In genomic region chr9:118589249-118589648, GRCm38 (mm10) we compare ENCODE assay signal across 10 mouse cellular contexts. TPM values are rescaled to one million over a fixed set of nuclear protein-coding genes. Genes with fewer than 3 reads are reported as not detected.
DNase-seq lines count a peak whose midpoint lies in the region; ATAC-seq and TF ChIP-seq lines count a peak whose summit lies in the region.
"Had no signal": no experiment of that assay in that cellular context is flagged by ENCODE, and none has a peak within 500 bp of the region (broad histone marks: within the 10 kb centered on the region; RNA-seq: fewer than 3 reads in every experiment).

No protein-coding gene starts in this region.

- peak; percentile 82 for TF ChIP-seq CTCF in lung, embryonic 14.5 days (IDR thresholded peaks at IDR 0.05; ENCODE audit: low read depth)

- H3K4me3 ChIP-seq in heart, embryonic 10.5 days = no peak overlapping the region
- no peak overlapping the region for H3K4me3 ChIP-seq in heart, embryonic 11.5 days (ENCODE audit: low read depth, low read length)
- H3K4me3 ChIP-seq in lung, embryonic 14.5 days (ENCODE audit: low read depth, low read length) = no peak overlapping the region
- H3K4me3 ChIP-seq in kidney, embryonic 16.5 days (ENCODE audit: low read length) = no peak overlapping the region
- H3K4me3 ChIP-seq: limb, embryonic 12.5 days; myocyte had no signal

- peaks cover 58% of the 10 kb centered on the region for H3K4me1 ChIP-seq in heart, embryonic 10.5 days
- H3K4me1 ChIP-seq in heart, embryonic 11.5 days (ENCODE audit: control insufficient read depth, insufficient read depth, low read length) = peaks cover 38% of the 10 kb centered on the region
- H3K4me1 ChIP-seq in lung, embryonic 14.5 days (ENCODE audit: insufficient read depth) = 0 out of 2 replicates have a peak, but pooled peaks cover 6% of the 10 kb centered on the region
- H3K4me1 ChIP-seq in kidney, embryonic 16.5 days (ENCODE audit: insufficient read depth, low read length) = peaks cover 31% of the 10 kb centered on the region

- peak; percentile 58 for DNase-seq in heart, embryonic 10.5 days (ENCODE audit: low spot score)
- DNase-seq in lung, embryonic 14.5 days = peak; percentile 67
- DNase-seq in lung, postnatal 14 days = no peak
- peak; percentile 46 for DNase-seq in ZHBTc4 (ENCODE audit: low read depth, low spot score)
- peak; percentile 48 for DNase-seq in retina, embryonic 14.5 days (ENCODE audit: low spot score)
- no peak for DNase-seq in gastrocnemius, postnatal 4 days (ENCODE audit: low spot score in 2 of 2)

- H3K36me3 ChIP-seq in heart, embryonic 10.5 days = no peaks in the 10 kb centered on the region
- no peaks in the 10 kb centered on the region for H3K36me3 ChIP-seq in heart, embryonic 11.5 days (ENCODE audit: control insufficient read depth, insufficient read depth, low read length)
- H3K36me3 ChIP-seq in lung, embryonic 14.5 days (ENCODE audit: insufficient read depth) = no peaks in the 10 kb centered on the region
- H3K36me3 ChIP-seq in kidney, embryonic 16.5 days (ENCODE audit: insufficient read depth, low read length) = no peaks in the 10 kb centered on the region
- H3K36me3 ChIP-seq: limb, embryonic 12.5 days had no signal

- peak overlapping the region; percentile 78 for H3K27ac ChIP-seq in heart, embryonic 10.5 days
- H3K27ac ChIP-seq in heart, embryonic 11.5 days (ENCODE audit: low read depth, low read length) = no peak overlapping the region
- H3K27ac ChIP-seq in lung, embryonic 14.5 days (ENCODE audit: low read depth) = no peak overlapping the region
- H3K27ac ChIP-seq in kidney, embryonic 16.5 days (ENCODE audit: low read length) = no peak overlapping the region

- 24% methylated on average over 3 of the region's 3 CpGs for WGBS in heart, embryonic 10.5 days
- 31% methylated on average over 3 of the region's 3 CpGs for WGBS in heart, embryonic 11.5 days (ENCODE audit: insufficient replicate concordance)
- 30% methylated on average over 3 of the region's 3 CpGs for WGBS in lung, embryonic 14.5 days
- WGBS in kidney, embryonic 16.5 days = 20% methylated on average over 3 of the region's 3 CpGs

- no peak overlapping the region for H3K9ac ChIP-seq in heart, embryonic 11.5 days (ENCODE audit: low read depth, low read length)
- no peak overlapping the region for H3K9ac ChIP-seq in lung, embryonic 14.5 days
- H3K9ac ChIP-seq in kidney, embryonic 16.5 days (replicated peaks; ENCODE audit: low read length) = no peak overlapping the region
- H3K9ac ChIP-seq: limb, embryonic 12.5 days had no signal

- H3K27me3 ChIP-seq in heart, embryonic 10.5 days (ENCODE audit: insufficient read depth, poor library complexity, severe bottlenecking) = no peaks in the 10 kb centered on the region
- no peaks in the 10 kb centered on the region; the same call in 1 of the 2 replicates for H3K27me3 ChIP-seq in heart, embryonic 11.5 days (ENCODE audit: control insufficient read depth, insufficient read depth, low read length)
- no peaks in the 10 kb centered on the region for H3K27me3 ChIP-seq in lung, embryonic 14.5 days (ENCODE audit: insufficient read depth, low read length)
- no peaks in the 10 kb centered on the region for H3K27me3 ChIP-seq in kidney, embryonic 16.5 days (ENCODE audit: insufficient read depth, low read length)
- H3K27me3 ChIP-seq: limb, embryonic 12.5 days had no signal

- ATAC-seq in heart, embryonic 11.5 days (replicated peaks; ENCODE audit: insufficient number of reproducible peaks, low FRiP score, low TSS enrichment) = no peak
- peak; percentile 8; the same call in 1 of the 2 replicates for ATAC-seq in lung, embryonic 14.5 days (ENCODE audit: insufficient read depth)
- ATAC-seq in kidney, embryonic 16.5 days (ENCODE audit: low FRiP score, low TSS enrichment) = no peak

- no peaks in the 10 kb centered on the region for H3K9me3 ChIP-seq in heart, embryonic 10.5 days
- no peaks in the 10 kb centered on the region for H3K9me3 ChIP-seq in heart, embryonic 11.5 days (replicated peaks; ENCODE audit: control insufficient read depth, low read length)
- no peaks in the 10 kb centered on the region for H3K9me3 ChIP-seq in lung, embryonic 14.5 days (ENCODE audit: low read depth, low read length)
- H3K9me3 ChIP-seq in kidney, embryonic 16.5 days (ENCODE audit: low read length) = no peaks in the 10 kb centered on the region
- H3K9me3 ChIP-seq: limb, embryonic 12.5 days had no signal

- no peak overlapping the region for H3K4me2 ChIP-seq in heart, embryonic 11.5 days
- H3K4me2 ChIP-seq in lung, embryonic 14.5 days = no peak overlapping the region
- no peak overlapping the region for H3K4me2 ChIP-seq in kidney, embryonic 16.5 days (replicated peaks; ENCODE audit: low read depth, low read length)
- H3K4me2 ChIP-seq: limb, embryonic 12.5 days had no signal

RNA-seq across cellular contexts. Expression of gene Itga9, which starts 17.2 kb away (rescaled TPM):
- 8.3 and 8.9 TPM in 2 replicates for polyA plus RNA-seq in heart, embryonic 10.5 days (2016; fragmentation: Nextera tagmentation; extraction: Ambion mirVana)
- polyA plus RNA-seq in heart, embryonic 11.5 days (2014; fragmentation: Nextera tagmentation; extraction: Ambion mirVana) = 8.3 and 9.9 TPM in 2 replicates
- 28.7 and 30.0 TPM in 2 replicates for polyA plus RNA-seq in lung, embryonic 14.5 days (2014; fragmentation: Nextera tagmentation; extraction: Ambion mirVana)
- total RNA-seq in gastrocnemius, postnatal 4 days (2021) = 10 to 100 TPM; 30.6 to 38.2 TPM
- polyA plus RNA-seq in kidney, embryonic 16.5 days (2015; fragmentation: Nextera tagmentation; extraction: Ambion mirVana) = 10.8 and 11.1 TPM in 2 replicates

Comparison
In these comparisons a context has a peak if more than half of its experiments do, and no peak if none do; other contexts are left out.
1. DNase-seq: peak in heart, embryonic 10.5 days (single experiment), lung, embryonic 14.5 days (single experiment), ZHBTc4 (single experiment) and retina, embryonic 14.5 days (single experiment); none in lung, postnatal 14 days (single experiment) and gastrocnemius, postnatal 4 days (0 of 2).